Mouse (Mus musculus): ENCODE measurements at regions not wholly inside any gene's neighbourhood (a gene's known extent, or its start where the extent isn't known, plus 50 kb on each side); places are given as distances from the start of the nearest gene placed in this dataset.

- no peak for DNase-seq
These were observed 58.6 kb downstream of the Tspan17 start for GRCm38 (mm10) chr13:54847764-54848183.

GRCm38 (mm10) chr13:54851131-54851530 is 62.0 kb downstream of the Tspan17 start:
- no peak for DNase-seq

- no peak for DNase-seq
These were observed 66.4 kb downstream of the Tspan17 start for GRCm38 (mm10) chr13:54855333-54856238.

- no peak for DNase-seq
These were observed 73.8 kb downstream of the Tspan17 start for GRCm38 (mm10) chr13:54862931-54863330.

- DNase-seq = no peak
These were observed 74.9 kb downstream of the Tspan17 start for GRCm38 (mm10) chr13:54864048-54864447.

GRCm38 (mm10) chr13:54872004-54872403 is 77.2 kb upstream of the Unc5a start:
- DNase-seq = no peak

- DNase-seq = no peak
These were observed 75.3 kb upstream of the Unc5a start for GRCm38 (mm10) chr13:54873882-54874281.

GRCm38 (mm10) chr13:54874291-54875200 is 74.7 kb upstream of the Unc5a start:
- DNase-seq = no peak

- peak; percentile 37 for DNase-seq
These were observed 72.7 kb upstream of the Unc5a start for GRCm38 (mm10) chr13:54876556-54876955.

GRCm38 (mm10) chr13:54877656-54878055 is 71.6 kb upstream of the Unc5a start:
- no peak for DNase-seq

GRCm38 (mm10) chr13:54879325-54879724 is 69.9 kb upstream of the Unc5a start:
- DNase-seq = no peak

GRCm38 (mm10) chr13:54880204-54880603 is 69.0 kb upstream of the Unc5a start:
- DNase-seq = no peak

- no peak for DNase-seq
These were observed 66.4 kb upstream of the Unc5a start for GRCm38 (mm10) chr13:54882781-54883180.

GRCm38 (mm10) chr13:54883748-54884708 is 65.2 kb upstream of the Unc5a start:
- no peak for DNase-seq

GRCm38 (mm10) chr13:54884709-54885460 is 64.3 kb upstream of the Unc5a start:
- DNase-seq = no peak

GRCm38 (mm10) chr13:54887366-54887921 is 61.8 kb upstream of the Unc5a start:
- DNase-seq = no peak

GRCm38 (mm10) chr13:54888021-54888420 is 61.2 kb upstream of the Unc5a start:
- DNase-seq = no peak

GRCm38 (mm10) chr13:54889684-54890399 is 59.4 kb upstream of the Unc5a start:
- DNase-seq = no peak

GRCm38 (mm10) chr13:54892572-54892971 is 56.6 kb upstream of the Unc5a start:
- DNase-seq = no peak

GRCm38 (mm10) chr13:54893651-54894050 is 55.6 kb upstream of the Unc5a start:
- no peak for DNase-seq

Data from heart, postnatal 4 days (tissue).